Mouse (Mus musculus): ENCODE data around the gene Rubcn. TPM values are rescaled to one million over a fixed set of nuclear protein-coding genes. Genes with fewer than 3 reads are reported as not detected.
"Not testable (repeated sequence)": the region's sequence is repeated elsewhere in the genome, so short reads cannot be mapped to it uniquely, and the experiment has no call there.

Rubcn gene
- total RNA-seq, 2 experiments from 2014 or later = 60.9 to 68.5 TPM

DNA sequence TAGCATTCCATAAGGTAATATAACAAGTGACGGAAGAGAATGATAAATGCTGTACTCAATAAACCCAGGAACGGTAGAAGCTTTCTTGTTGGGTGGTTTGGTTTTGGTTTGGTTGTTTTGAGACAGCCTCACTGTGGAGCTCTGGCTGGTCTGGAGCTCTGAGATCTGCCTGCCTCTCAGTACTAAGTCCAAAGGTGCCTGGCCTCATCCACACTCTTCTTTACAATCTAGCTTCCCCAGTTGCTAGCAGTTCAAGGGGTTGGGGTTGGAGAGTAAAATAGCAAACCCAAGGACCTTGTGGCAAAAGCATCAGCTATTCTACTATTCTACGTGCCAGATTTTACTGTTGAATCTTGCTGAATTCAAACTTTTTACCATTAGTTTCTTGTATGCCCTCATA is 1.7 kb downstream of the Rubcn start:
- no peak for DNase-seq (ENCODE audit: low spot score in 2 of 2)
- intact Hi-C loops (cut with DNase I) = loop anchor here (5.0 kb wide), 1 partner anchor 64 kb away; the partner anchor contains the start of gene Smbd1

DNA sequence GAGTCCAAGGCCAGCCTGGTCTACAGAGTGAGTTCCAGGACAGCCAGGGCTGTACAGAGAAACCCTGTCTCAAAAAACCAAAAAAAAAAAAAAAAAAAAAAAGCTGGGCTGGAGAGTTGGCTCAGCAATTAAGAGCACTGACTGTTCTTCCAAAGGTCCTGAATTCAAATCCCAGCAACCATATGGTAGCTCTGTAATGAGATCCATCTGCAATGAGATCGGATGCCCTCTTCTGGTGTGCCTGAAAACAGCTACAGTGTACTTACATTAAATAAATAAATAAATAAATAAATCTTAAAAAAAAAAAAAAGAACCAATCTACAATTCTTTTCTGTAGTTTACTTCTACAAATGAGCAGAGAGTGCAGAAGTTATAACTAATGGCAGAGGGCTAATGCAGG is 2.3 kb downstream of the Rubcn start:
- not testable (repeated sequence) for DNase-seq (ENCODE audit: low spot score in 2 of 2)
- intact Hi-C loops (cut with DNase I) = loop anchor here (5.0 kb wide), 1 partner anchor 63 kb away; the partner anchor contains the start of gene Smbd1

DNA sequence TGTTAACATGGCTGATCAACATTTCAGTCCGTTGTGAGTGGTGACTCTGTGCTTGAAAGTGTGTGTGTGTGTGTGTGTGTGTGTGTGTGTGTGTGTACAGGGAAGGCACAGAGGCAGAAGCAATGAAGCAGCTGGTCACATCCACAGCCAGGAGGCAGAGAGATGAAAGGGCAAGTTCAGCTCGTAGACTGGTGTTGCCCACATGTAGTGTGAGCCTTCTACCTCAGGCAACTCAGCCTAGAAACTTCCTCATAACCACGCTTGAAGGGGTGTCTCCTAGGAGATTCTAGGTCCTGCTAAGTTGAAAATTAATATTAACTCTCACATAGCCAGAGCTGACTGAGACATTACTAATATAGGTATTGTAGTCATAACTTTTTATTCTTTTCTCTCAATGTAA is 4.2 kb downstream of the Rubcn start:
- intact Hi-C loops (cut with DNase I) = no loop called here
- DNase-seq (ENCODE audit: low spot score in 2 of 2) = no peak

DNA sequence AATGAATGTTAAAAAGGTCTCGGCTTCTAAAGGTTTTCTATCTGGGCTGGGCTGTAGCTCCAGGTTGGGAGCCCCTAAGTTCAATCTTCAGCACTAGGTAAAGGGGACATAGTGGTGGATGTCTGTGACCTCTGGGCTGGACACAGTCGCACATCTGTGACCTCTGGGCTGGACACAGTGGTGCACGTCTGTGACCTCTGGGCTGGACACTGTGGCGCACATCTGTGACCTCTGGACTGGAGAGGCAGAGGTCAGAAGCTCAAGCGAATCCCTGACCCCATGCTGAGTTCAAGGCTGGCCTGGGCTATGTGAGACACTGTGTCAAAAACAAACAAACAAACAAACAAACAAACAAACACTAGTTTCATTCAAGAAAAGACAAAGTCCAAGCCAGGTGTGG is 7.3 kb downstream of the Rubcn start:
- intact Hi-C loops (cut with DNase I) = no loop called here
- DNase-seq (ENCODE audit: low spot score in 2 of 2) = no peak

DNA sequence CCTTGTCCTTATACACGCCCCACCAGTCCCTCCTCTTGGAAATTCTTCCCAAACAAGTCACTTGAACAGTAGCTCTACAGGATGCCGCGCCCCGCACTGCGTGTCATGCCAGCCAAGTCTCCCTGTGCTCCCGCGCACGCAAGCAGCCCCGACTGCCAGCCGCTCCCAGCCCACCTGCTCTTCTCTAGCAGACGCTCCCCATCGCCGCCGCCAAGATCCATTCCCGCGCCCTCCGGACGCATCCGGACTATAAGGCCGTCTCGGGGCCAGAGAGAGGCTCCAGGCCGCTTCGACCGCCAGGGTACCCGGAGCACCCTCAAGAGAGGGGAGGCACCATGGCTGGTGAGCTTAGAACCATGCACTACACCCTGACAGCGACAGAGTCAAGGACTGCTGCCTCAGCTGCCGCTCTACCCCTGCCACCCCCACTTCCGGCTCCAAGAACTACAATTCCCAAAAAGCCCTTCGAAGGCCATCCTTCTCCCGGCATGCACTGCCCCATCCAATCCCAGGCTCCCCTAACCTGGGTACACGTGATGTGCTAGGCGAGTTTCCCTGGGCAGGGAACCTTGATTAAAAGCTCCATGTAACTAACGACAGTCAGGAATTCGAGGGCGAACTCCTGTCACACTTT is 9.5 kb downstream of the Rubcn start:
- peak; percentile 89 to 97 for DNase-seq (ENCODE audit: low spot score in 2 of 2)
- intact Hi-C loops (cut with DNase I) = no loop called here

DNA sequence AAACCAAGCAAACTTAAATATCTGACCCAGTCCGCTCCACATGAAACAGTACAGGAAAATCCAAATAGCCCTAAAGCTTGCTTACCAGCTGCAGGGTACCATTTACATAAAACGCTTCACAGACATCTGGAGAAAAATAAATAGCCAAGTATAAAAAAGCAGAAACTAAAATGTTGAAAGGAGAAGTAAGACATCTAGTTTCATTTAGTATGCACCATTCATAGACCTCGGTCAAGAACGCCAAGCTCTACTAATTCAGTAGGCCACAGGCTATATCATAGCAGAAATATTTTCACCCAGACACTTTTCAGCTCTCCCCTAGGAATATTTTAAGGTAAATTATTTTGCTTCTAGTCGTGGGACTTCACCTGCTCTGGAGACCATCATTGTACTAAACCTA is 10.9 kb downstream of the Rubcn start:
- intact Hi-C loops (cut with DNase I) = no loop called here
- no peak for DNase-seq (ENCODE audit: low spot score in 2 of 2)

DNA sequence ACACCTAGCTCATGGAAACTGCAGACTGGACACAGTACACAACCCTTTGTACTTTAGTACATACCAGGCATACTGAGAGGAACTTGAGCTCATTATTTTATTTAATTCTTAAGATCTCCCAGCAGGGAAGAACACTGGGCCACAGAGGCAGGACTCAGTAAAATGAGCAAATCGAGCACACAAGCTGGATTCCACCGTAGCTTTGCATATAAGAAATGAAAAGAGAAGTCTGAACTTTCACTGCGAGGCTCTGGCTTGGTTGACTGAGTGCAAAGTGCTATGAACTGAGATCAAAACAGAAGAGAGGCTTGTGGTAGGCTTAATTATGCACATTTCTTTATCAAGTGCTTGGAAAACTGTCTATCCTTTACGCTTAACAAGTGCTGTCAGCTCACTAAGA is 12.2 kb downstream of the Rubcn start:
- no peak for DNase-seq (ENCODE audit: low spot score in 2 of 2)
- intact Hi-C loops (cut with DNase I) = no loop called here

DNA sequence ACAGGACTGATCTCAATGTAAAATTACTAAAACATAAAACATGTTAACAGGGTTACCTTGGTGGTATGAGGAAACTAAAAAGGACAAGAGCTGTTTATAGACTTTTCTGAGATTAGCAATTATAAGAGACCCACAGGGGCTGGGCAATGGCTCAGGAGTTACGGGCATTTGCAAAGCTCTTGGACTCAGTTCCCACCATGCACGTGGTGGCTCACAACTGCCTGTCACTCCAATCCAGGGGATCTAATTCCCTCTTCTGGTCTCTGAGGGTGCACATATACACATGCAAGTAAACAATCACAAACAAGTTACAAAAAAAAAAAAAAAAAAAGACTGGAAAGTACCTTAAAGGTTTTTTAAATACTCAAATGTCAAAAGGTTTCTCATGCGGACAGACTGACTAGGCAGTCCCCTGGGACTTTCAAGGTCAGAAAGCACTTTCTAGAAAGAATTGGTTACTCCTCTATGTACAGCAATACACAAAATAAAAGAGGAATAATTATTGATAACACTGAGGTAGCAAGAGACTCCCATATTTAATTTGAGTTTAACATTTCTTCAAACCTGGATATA is 15.7 kb downstream of the Rubcn start:
- intact Hi-C loops (cut with DNase I) = no loop called here
- DNase-seq (ENCODE audit: low spot score in 2 of 2) = no peak

DNA sequence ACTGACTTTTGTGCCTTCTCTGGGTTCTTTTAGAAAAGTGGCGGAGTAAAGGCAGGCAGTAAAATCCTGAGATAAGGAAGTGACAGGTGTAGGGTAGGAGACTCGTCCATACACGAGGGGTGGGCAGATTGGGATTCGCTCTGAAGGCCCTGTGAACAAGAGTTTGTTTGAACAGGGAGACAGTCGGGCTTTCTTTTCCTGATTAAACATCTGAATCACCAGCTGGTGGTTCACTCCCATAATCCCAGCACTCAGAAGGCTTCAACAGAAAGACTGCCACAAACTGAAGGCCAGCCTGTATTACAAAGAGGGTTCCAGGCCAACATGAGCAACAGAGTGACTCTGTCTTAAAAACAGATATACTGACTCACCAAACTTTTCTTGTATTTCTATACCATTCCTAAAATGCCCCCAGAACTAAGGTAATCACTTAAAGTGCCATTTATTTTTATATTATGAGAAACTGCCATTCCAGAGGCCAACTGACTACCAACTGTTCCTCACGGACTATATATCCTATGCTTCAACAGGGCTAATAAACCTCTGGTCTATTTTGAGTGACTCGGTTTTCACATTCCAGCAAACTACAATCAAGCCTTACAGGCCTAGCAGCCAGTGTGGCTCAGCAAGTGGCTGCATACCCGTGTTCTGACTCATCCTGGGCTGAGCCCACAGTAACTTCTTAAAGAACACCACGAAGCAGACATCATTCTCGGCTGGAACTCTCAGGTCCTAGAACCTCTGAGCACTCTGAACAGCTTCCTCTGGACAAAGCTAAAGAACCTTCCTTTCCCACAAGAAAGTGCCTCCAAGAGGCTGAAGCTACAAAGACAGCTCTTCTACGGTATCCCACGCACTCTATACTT is 18.6 kb downstream of the Rubcn start:
- DNase-seq (ENCODE audit: low spot score in 2 of 2) = peak in 1 of 2 experiments; percentile 52

DNA sequence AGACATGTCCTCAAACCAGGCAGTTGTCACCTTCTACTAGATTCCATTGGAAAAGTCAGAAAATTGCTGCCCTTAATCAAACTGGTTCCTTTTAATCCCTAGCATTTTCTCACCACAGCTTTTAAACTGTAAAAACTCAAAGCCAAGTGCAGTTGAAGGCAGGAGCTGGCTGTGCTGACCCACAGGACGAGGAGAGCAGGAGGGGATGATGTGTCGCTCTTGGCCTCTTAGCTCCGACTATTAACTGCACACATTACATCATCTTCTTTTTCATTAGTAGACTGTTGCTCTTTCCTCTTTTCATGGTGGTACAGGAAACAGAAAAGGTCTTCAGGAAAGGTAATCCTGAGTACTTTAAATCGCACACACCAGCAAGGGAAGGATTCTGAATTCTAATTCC is 19.2 kb downstream of the Rubcn start:
- intact Hi-C loops (cut with DNase I) = no loop called here

More for the DNA sequence above, 18.6 kb downstream of the Rubcn start:
- intact Hi-C loops (cut with DNase I) = no loop called here

DNA sequence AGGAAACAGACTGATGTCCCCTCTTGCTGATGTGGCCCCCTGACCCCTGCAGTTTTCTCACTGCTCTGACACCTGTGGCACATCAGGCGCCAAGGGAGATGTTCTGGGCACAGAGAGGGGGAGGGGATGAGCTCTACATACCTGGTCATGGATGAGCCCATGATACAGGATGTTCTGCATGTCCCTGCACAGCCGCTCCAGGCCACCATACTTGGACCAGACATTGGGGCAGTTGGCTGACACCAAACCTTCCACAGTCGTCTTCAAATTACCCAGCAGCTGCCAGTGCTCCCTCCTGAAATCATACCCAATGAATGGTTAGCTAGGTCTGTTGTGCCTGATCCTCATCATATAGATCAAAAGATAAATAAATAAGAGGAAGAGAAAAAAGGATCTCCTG is 20.8 kb downstream of the Rubcn start:
- DNase-seq (ENCODE audit: low spot score in 2 of 2) = no peak
- intact Hi-C loops (cut with DNase I) = no loop called here

More for the DNA sequence above, 19.2 kb downstream of the Rubcn start:
- no peak for DNase-seq (ENCODE audit: low spot score in 2 of 2)

DNA sequence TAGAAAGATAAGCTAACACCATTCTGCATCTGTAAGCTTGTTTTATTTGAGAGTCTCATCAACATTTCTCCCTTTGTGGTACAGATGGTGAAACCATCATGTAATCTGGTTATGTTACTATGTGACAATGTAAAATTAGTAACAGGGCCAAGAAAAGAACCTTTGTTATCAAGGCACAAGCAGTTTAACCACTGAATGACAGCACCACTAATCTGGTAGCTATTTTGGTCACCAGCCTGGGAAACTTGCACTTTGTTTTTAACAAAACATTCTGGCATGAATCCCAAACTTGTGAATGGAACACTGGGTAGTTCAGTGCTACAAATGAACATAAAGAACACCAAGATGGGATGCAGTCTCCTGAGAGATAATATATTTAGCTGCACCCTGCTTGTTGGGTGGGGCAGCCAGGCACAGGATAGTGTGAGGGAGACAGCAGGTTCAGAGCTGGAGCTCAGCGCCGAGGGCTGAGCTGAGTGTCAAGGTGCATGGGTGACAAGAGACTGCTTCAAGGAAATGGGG is 23.5 kb downstream of the Rubcn start:
- peak; percentile 40 to 77 for DNase-seq (ENCODE audit: low spot score in 2 of 2)
- intact Hi-C loops (cut with DNase I) = no loop called here

DNA sequence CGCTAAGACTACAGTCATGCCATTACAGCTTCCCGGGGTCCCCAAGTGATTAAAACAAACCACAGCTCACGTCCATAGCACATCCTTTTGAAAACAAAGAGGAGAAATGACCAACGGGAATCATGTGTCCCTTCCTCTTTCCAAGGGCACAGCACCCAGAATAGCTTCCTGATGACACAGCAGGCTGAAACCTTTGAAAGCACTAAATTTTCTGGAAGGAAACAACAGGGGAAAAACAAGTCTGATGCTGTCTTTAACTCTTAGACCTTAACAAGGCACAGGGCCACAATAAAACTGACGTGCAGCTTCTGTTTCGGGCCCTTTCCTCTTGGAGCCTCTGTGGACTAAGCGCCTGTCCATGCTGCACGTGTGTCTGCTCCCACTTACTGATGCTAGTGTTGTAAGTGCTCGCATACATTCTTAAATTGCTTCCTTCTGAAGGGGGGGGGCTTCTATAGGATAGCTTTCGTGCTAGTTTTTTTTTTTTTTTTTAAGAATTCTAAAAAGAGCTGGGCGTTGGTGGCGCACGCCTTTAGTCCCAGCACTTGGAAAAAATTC is 24.0 kb downstream of the Rubcn start:
- intact Hi-C loops (cut with DNase I) = no loop called here

DNA sequence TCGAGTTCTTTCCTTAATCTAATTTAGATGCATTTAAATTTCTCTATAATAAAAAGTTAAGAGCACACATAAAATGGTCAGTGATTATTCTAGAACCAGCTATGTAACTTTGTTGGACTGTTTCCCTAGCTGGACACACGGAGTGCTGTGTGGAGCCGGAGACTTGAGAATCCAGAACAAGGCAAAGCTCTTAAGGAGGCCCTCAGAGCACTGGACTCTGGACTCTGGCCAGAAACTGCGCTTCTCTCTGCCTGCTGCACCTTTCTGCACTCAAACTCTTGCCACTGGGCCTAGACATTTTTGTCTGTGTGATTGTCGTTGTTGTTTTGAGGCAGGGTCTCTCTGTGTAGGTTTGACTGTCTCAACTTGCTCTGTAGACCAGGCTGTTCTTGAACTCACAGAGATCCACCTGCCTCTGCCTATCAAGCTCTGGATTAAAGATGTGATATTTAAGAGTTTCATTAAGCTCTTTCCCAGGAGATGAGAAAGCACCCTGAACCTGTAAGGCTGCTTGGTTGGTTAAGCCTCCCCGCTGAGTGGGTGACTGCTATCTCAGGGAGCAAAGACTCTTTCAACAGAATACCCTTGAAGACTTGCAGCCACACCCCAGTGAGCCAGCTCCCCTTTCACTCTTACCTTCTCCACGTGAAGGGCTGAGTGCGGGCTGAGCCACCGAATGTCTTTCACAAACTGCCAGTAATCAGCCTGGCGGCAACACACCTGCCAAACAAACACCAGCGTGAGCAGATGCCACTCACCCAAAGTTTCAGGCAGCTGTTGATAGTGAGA is 28.3 kb downstream of the Rubcn start:
- intact Hi-C loops (cut with DNase I) = no loop called here
- DNase-seq (ENCODE audit: low spot score in 2 of 2) = no peak

More for the DNA sequence above, 24.0 kb downstream of the Rubcn start:
- DNase-seq (ENCODE audit: low spot score in 2 of 2) = no peak

DNA sequence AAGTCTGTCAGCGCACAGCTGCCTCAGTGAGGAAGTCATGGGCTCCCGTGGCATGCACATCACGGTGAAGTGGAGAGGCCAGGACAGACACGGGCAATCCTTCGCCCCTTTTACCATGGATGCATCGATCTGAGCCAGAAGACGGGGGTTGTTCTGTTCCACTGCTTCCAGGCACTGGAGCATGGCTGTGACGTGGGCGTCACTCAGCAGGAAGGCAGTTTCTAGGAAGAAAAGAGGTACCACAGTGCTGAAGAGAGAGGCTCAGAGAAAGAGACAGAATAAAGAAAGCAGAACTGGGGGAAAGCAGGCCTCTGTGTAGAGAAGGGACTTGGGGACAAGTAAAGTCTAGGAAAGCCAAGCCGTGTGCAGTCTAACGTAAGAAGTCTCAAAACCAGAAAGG is 30.5 kb downstream of the Rubcn start:
- DNase-seq (ENCODE audit: low spot score in 2 of 2) = peak in 1 of 2 experiments; percentile 66
- intact Hi-C loops (cut with DNase I) = no loop called here

DNA sequence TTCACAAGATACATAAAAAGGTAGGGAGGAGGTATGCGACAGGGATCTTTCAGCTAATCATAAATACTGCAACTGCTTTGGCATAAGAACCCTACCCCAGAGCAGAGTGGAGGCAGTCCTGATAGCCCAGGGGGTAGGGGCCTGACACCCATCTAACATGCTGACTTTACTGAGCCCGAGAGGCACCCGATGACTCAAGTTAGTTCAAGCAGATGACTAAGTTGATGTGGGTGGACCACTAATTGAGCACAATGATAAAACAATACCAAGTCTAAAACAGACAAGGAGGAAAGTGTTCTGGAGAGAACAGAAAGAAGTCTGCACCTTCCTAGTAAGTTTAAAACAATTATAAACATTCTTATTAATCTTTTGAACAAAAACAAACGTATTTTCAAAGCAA is 46.1 kb downstream of the Rubcn start:
- no peak for DNase-seq (ENCODE audit: low spot score in 2 of 2)
- intact Hi-C loops (cut with DNase I) = no loop called here

DNA sequence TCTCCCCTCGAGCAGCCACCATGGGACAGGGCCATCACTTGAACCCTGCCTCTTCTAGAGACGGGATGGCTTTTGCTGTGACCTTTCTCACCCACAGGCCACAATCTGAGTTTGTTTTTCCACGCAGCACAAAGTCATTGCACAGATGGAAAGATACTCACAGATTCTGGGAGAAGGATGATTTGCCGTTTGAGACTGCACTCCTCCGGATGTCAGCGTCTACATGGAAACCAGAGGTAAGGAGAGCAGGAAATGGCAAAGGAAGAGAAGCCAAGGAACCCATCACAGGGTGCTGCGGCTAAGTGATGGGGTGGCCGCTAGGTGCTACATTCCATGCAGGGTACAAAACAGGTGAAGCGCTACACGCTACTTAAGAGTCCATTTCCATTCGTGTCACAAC is 48.5 kb downstream of the Rubcn start:
- intact Hi-C loops (cut with DNase I) = no loop called here
- DNase-seq (ENCODE audit: low spot score in 2 of 2) = no peak

DNA sequence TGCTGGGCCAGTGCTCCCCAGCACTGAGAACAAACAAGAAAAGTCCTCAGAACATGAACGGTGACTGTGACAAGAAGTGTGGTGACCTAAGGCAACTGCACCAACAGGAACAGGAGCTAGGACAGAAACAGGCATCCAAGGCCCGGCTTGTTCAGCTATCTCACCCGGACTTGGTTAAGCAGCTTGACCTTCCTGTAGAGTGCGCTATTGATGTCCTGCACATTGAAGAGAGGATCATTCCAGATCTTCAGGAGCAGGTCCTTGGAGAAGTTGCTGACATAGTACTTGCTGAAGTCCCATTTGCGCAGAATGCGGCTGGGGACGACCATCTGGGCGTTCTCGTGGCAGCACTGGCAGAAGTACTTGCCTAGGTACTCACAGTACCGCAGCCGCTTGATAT is 51.0 kb downstream of the Rubcn start:
- DNase-seq (ENCODE audit: low spot score in 2 of 2) = no peak
- intact Hi-C loops (cut with DNase I) = no loop called here

DNA sequence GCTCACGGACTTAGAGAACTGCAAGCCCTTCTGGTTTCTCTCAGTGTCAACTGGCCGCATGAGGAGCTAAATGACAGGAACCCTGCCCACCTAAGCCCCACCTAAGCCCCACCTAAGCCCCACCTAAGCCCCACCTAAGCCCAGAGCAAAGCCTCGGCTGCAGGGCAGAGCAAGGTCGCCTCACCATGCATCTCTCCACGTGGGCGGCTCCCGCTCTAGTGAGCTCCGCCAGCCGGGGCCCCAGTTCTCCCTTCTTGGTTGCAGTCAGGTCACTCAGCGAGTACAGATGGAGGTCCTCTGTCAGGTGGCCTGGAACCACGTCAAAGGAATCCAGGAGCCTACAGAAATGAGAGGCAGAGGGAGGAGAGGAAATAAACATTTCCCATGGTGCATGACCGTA is 52.2 kb downstream of the Rubcn start:
- no peak for DNase-seq (ENCODE audit: low spot score in 2 of 2)
- intact Hi-C loops (cut with DNase I) = no loop called here

All from left cerebral cortex, postnatal 25 days (tissue).